Mouse (Mus musculus): ENCODE results near the gene Neurog1.

Gene Neurog1

DNA sequence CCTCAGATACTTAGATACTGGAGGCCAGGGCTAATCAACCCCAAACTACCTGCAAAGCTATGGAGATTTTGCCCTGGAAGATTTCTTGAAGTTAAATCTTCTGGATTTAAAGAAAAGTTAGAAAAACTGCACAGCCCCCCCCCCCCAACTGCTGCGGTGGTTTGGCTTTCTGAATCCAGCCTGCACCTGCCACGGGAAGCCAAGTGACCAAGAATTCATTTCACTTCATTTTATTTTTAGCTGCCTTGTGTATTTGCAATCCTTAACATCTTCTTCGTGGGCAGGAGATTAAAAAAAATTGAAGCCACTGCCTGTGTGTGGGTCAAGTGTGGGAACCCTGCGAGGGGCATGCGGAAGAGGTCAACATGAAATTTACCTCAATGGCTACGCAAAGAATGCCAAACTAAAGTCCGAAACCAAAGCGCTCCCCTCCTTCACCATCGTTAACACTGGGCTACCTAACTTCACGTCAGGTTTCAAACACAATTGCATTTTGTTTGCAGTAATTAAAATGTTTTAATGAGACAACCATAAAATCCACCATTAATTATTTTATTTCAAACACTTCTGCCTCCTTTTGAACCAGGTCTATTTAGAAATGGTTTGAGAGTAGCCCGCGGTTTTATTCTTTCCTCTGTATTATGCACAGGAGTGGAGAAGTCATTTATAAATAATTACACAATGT lies 5.6 kb upstream of the Neurog1 start:
- no peak for DNase-seq

- DNase-seq = no peak
Measured at GRCm38 (mm10) chr13:56256716-56257299, 4.8 kb upstream of the Neurog1 start.

- no peak for DNase-seq
Measured at GRCm38 (mm10) chr13:56253379-56253778, 1.4 kb upstream of the Neurog1 start.

GRCm38 (mm10) chr13:56252783-56253182 lies 820 bp upstream of the Neurog1 start:
- no peak for DNase-seq

DNA sequence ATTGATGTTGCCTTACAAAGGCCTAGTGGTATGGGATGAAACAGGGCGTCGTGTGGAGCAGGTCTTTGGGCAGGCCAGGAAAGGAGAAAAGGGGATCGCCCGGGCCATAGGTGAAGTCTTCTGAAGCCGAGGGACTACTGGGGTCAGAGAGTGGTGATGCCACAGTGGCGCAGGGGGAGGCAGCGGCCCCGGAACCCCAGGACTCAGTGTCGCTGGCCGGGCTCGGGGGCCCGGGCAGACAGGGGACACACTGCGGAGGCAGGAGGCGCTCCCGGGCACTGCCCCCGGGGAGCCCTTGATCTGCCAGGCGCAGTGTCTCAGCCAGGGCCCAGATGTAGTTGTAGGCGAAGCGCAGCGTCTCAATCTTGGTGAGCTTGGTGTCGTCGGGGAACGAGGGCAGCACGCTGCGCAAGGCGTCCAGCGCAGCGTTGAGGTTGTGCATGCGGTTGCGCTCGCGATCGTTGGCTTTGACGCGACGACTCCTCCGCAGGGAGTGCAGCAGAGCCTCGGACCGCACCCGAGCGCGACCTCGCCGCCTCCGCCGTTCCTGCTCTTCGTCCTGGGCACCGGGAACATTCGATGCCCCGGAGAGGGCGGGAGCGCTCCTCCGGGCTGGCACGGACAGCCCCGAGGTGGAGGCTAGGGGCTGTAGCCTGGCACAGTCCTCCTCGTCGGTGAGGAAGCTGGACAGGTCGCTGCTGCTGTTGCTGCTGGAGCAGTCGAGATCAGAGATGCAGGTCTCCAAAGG lies 613 bp downstream of the Neurog1 start:
- DNase-seq = no peak

- DNase-seq = no peak
Measured at GRCm38 (mm10) chr13:56250551-56251161, 1.3 kb downstream of the Neurog1 start.

GRCm38 (mm10) chr13:56249593-56250341 lies 2.2 kb downstream of the Neurog1 start:
- DNase-seq = no peak

- no peak for DNase-seq
Measured at GRCm38 (mm10) chr13:56243104-56243503, 8.9 kb downstream of the Neurog1 start.

- DNase-seq = no peak
Measured at GRCm38 (mm10) chr13:56240012-56240770, 11.8 kb downstream of the Neurog1 start.

DNA sequence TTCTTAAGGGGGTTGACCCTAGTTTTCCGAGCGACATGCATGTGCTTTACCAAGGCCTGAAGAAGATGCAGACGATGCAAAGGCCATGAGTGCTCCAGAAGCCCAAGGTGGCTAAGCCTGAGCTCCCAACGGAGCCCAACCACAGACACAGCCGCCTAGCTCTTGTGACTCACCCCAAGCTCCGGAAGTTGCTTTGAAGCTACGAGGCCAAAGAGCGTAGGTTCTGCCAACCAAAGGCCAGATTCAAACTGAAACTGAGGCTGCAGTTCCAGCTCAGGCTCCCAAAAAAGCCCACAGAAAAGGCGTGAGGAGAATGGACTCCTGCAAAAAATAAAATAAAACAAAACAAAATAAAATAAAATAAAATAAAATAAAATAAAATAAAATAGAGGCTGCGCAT lies 14.1 kb downstream of the Neurog1 start:
- no peak for DNase-seq

- DNase-seq = no peak
Measured at GRCm38 (mm10) chr13:56236194-56236593, 15.8 kb downstream of the Neurog1 start.

- no peak for DNase-seq
Measured at GRCm38 (mm10) chr13:56228790-56229189, 23.2 kb downstream of the Neurog1 start.

GRCm38 (mm10) chr13:56226175-56226954 lies 25.6 kb downstream of the Neurog1 start:
- no peak for DNase-seq

- no peak for DNase-seq
Measured at GRCm38 (mm10) chr13:56223625-56224024, 28.3 kb downstream of the Neurog1 start.

DNA sequence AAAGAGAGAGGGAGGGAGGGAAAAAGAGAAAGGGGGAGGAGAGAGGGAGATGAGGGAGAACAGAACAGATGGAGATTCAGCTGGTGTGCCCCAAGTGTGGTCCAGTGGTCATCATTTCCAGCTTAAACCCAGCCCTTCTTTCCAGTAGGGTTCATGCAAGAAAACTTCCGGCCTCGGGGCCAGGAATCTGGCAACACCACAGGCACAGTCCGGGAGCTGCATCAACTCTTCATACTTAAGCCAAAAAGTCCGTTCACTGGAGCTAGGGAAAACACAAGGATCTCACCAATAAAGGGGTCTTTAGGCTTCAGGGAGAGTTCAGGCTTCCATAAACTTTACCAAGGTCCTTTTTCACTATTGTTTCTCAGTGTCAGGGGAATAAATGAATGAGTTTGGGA lies 29.1 kb downstream of the Neurog1 start:
- DNase-seq = no peak

DNA sequence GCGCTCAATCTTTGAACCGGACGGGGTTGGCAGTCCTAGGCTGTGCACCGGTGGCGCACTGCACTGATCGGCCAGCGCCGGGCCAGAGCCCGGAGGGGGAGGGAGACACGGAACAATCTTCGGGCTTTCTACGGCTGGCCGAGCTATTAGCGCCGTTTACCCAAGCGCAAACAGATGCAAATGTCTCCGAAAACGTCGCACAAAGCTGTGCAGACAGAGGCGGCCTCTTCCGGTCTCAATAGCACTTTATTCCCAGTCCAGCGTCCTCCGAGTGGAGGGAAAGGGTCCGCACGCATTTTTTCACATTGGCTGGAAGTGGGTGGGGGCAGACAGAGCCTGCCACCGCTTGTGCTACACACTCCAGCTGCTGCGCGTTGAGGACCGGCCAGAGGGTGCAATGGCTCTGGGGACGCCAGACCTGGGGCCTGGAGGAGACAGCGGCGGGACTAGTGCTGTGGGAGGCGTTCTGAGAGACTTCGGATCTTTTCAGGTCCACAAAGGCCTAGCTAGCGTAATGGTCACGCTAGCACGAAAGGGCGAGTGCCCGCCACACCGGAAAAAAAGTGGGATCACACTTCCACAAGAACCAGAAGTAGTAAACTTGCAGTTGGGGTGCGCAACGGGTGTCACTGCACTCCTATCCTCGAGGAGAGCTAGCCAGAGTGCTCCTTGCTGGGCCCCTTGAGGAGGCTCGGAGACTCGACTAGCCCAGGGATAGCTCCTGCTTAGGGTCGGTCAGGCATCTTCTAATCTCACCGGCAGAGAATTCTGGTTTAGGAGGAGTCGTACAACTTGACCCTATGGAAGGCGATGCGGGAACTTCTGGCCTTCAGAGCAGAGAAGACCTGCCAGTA lies 29.7 kb downstream of the Neurog1 start:
- no peak for DNase-seq

DNA sequence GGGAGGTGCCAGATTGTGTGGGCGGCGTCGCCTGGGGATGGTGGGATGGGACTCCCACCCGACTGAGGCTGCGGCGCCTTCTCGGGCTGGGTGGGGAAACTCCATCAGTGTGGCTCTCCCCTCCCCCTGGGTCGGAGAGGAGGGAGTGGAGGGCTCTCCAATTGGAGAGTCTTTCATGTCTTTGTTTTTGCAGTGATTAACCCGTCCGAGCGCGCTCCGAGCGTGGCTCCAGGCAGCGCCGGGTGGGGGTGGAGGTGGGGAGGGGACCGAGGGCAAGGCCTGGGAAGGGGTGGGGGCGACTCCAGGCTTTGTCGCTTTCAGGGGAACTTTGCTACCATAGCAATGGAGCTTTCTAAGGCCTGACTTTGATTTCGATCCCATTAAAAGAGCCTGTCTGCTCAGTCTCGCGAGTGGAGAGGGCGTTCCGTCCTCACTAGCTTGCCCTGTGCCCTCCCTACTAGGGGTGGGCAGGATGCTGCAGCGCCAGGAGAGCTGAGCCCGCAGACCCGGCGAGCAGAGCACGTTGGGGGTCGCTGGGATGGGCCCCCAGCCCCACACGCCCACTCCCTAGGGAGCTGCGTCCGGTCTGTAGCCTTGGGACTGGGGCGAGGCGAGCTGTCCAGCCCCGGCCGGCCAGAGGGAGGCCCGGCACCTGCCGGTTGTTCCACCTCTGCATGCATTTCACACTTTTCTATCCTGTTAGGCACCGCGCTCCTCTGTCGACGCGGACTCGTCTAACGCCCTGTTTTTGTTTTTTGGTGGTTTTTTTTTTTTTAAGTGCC lies 30.6 kb downstream of the Neurog1 start:
- DNase-seq = no peak

- DNase-seq = no peak
Measured at GRCm38 (mm10) chr13:56219254-56219653, 32.7 kb downstream of the Neurog1 start.

GRCm38 (mm10) chr13:56216090-56216489 lies 35.9 kb downstream of the Neurog1 start:
- DNase-seq = no peak

DNA sequence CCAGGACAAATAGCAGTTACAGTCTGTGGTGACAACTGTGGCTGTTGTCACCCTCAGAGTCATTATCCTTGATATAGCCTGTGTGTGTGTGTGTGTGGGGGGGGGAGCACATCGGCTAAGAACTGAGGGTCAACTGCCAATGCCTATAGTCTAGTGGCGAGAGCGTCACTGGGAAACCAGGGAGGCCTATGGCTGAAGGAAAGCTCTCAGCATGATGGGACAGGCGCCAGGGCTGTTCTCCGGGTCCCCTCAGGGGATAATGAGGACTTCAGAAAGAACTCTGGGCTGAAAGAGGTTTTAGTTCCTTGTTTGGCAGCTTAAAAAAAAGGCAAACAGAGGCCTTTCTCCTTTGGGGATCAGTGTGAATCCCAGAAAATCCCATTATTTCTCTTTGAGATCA lies 37.3 kb downstream of the Neurog1 start:
- no peak for DNase-seq
